Mouse (Mus musculus): ENCODE results near the gene Tsks. TPM values are rescaled to one million over a fixed set of nuclear protein-coding genes. Genes with fewer than 3 reads are reported as not detected.

The Tsks gene
- total RNA-seq, 4 experiments from 2014 or later = not detected

DNA sequence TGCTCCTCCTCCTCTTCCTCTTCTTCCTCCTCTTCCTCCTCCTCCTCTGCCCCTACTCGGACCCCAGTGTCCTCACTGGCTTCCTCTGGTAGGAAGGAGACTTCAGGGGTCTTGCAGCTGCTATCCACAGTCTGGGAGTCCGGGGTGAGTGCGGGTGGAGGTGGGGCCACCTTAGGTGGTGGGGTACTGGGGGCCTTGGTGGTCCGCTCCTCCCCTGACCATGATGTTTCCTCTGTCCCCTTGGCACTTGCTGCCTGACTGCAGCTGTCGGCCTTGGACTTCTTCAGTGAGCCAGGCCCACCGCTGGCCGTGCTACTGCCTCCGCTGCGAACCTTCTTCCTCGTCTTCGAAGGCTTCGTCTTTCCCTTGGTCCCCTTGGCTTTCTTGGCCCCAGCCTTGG lies 63.5 kb downstream of the Tsks start:
- DNase-seq (ENCODE audit: low spot score in 2 of 2) = no peak

DNA sequence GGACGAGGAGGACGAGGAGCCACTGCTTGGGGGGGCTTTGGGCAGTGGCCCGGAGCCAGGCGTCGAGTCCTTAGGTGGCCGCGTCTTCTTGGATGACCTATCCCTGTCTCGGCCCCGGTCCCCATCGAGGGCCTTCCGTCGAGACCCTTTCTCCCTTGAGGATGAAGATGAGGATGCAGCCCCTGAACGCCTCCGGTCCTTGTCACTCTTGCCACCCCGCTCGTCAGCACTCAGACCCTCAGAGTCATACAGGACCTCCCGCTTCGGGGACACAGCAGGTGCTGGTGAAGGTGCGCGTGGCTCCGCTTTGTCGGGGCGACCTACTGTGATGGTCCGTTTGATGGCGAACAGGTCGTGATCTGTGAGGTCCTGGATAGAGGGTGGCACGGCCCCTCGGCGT lies 64.1 kb downstream of the Tsks start:
- no peak for DNase-seq (ENCODE audit: low spot score in 2 of 2)

Other genes starting within 250 kb of the Tsks start
- not detected for gene Izumo2, start 234.5 kb upstream of the Tsks start, total RNA-seq (2022)
- 10 to 100 TPM; 19.9 to 23.5 (median 21.6) TPM for gene Vrk3, start 194.8 kb upstream of the Tsks start, total RNA-seq (2022)
- under 1 TPM in 1 of 4 experiments, not detected in 3; 0.13 TPM for gene Zfp473, start 192.2 kb upstream of the Tsks start, total RNA-seq (2022)
- gene Nup62, start 127.1 kb upstream of the Tsks start, total RNA-seq (2022) = 10 to 100 TPM; 18.8 to 25.8 (median 22.7) TPM
- gene Il4i1, start 126.8 kb upstream of the Tsks start, total RNA-seq (2022) = 1 to 10 TPM; 1.8 to 4.4 (median 2.6) TPM
- gene Atf5, start 126.5 kb upstream of the Tsks start, total RNA-seq (2022) = 10 to 100 TPM; 71.2 to 97.1 (median 77.4) TPM
- 100 to 1,000 TPM; 139 to 158 (median 141) TPM for gene Akt1s1, start 94.2 kb upstream of the Tsks start, total RNA-seq (2022)
- 10 to 100 TPM; 58.9 to 71.3 (median 63.3) TPM for gene Tbc1d17, start 94.1 kb upstream of the Tsks start, total RNA-seq (2022)
- gene Pnkp, start 86.1 kb upstream of the Tsks start, total RNA-seq (2022) = 10 to 100 TPM; 21.2 to 23.9 (median 22.4) TPM
- gene Ptov1, start 73.4 kb upstream of the Tsks start, total RNA-seq (2022) = 100 to 1,000 TPM; 146 to 178 (median 160) TPM
- 10 to 100 TPM; 64.0 to 79.1 (median 71.0) TPM for gene Med25, start 50.5 kb upstream of the Tsks start, total RNA-seq (2022)
- gene Fuz, start 47.1 kb upstream of the Tsks start, total RNA-seq (2022) = 10 to 100 TPM; 17.4 to 27.1 (median 18.7) TPM
- gene Ap2a1, start 13.7 kb upstream of the Tsks start, total RNA-seq (2022) = 10 to 100 TPM; 63.5 to 67.9 (median 65.5) TPM
- 1 to 10 TPM in 1 of 4 experiments, under 1 TPM in 3; 0.61 to 1.3 (median 0.71) TPM for gene Cpt1c, start 31.6 kb downstream of the Tsks start, total RNA-seq (2022)
- 100 to 1,000 TPM; 144 to 162 (median 152) TPM for gene Prmt1, start 43.4 kb downstream of the Tsks start, total RNA-seq (2022)
- 10 to 100 TPM; 13.5 to 22.2 (median 17.9) TPM for gene Irf3, start 54.4 kb downstream of the Tsks start, total RNA-seq (2022)
- gene Bcl2l12, start 55.5 kb downstream of the Tsks start, total RNA-seq (2022) = 10 to 100 TPM in 1 of 4 experiments, 1 to 10 TPM in 3; 8.2 to 13.0 (median 9.4) TPM
- 10 to 100 TPM; 43.2 to 50.7 (median 48.4) TPM for gene Scaf1, start 73.2 kb downstream of the Tsks start, total RNA-seq (2022)
- 10 to 100 TPM; 20.1 to 25.7 (median 21.3) TPM for gene Rras, start 74.8 kb downstream of the Tsks start, total RNA-seq (2022)
- gene Prr12, start 109.7 kb downstream of the Tsks start, total RNA-seq (2022) = 10 to 100 TPM; 15.3 to 17.5 (median 15.9) TPM
- 10 to 100 TPM; 24.5 to 31.0 (median 28.2) TPM for gene Nosip, start 119.2 kb downstream of the Tsks start, total RNA-seq (2022)
- 10 to 100 TPM in 2 of 4 experiments, 1 to 10 TPM in 2; 7.2 to 13.3 (median 10.6) TPM for gene Prrg2, start 119.5 kb downstream of the Tsks start, total RNA-seq (2022)
- 10 to 100 TPM in 1 of 4 experiments, 1 to 10 TPM in 3; 4.1 to 10.2 (median 7.5) TPM for gene Rcn3, start 149.0 kb downstream of the Tsks start, total RNA-seq (2022)
- 10 to 100 TPM; 23.8 to 37.0 (median 30.0) TPM for gene Fcgrt, start 160.6 kb downstream of the Tsks start, total RNA-seq (2022)
- 100 to 1,000 TPM; 471 to 554 (median 519) TPM for gene Rps11, start 181.2 kb downstream of the Tsks start, total RNA-seq (2022)
- 100 to 1,000 TPM; 647 to 843 (median 690) TPM for gene Rpl13a, start 185.6 kb downstream of the Tsks start, total RNA-seq (2022)
- not detected for gene Gm45713, start 193.0 kb downstream of the Tsks start, total RNA-seq (2022)
- 1 to 10 TPM in 3 of 4 experiments, under 1 TPM in 1; 0.94 to 2.7 (median 2.3) TPM for gene Flt3l, start 193.2 kb downstream of the Tsks start, total RNA-seq (2022)
- gene Pih1d1, start 211.1 kb downstream of the Tsks start, total RNA-seq (2022) = 10 to 100 TPM; 34.6 to 42.1 (median 38.3) TPM
- gene Aldh16a1, start 211.4 kb downstream of the Tsks start, total RNA-seq (2022) = 10 to 100 TPM; 10.4 to 16.9 (median 13.7) TPM
- under 1 TPM; 0.21 to 0.39 (median 0.31) TPM for gene Slc17a7, start 220.7 kb downstream of the Tsks start, total RNA-seq (2022)
- not detected for gene Gfy, start 236.4 kb downstream of the Tsks start, total RNA-seq (2022)
- not detected for gene Pth2, start 237.8 kb downstream of the Tsks start, total RNA-seq (2022)

Measured in gastrocnemius, adult 8-10 months (tissue).